Mouse (Mus musculus): Measurements from ENCODE around the gene Cacna2d2.

GRCm38 (mm10) chr9:107479593-107479992 lies 80.2 kb downstream of the Cacna2d2 start:
- TF ChIP-seq CTCF (IDR thresholded peaks at IDR 0.05; ENCODE audit: low read depth, low read length) (no peak), POLR2A (IDR thresholded peaks at IDR 0.05; ENCODE audit: extremely low read depth, insufficient read depth, low read length) (no peak)
